Mouse (Mus musculus): Measurements from ENCODE around the gene Grap2.

DNA sequence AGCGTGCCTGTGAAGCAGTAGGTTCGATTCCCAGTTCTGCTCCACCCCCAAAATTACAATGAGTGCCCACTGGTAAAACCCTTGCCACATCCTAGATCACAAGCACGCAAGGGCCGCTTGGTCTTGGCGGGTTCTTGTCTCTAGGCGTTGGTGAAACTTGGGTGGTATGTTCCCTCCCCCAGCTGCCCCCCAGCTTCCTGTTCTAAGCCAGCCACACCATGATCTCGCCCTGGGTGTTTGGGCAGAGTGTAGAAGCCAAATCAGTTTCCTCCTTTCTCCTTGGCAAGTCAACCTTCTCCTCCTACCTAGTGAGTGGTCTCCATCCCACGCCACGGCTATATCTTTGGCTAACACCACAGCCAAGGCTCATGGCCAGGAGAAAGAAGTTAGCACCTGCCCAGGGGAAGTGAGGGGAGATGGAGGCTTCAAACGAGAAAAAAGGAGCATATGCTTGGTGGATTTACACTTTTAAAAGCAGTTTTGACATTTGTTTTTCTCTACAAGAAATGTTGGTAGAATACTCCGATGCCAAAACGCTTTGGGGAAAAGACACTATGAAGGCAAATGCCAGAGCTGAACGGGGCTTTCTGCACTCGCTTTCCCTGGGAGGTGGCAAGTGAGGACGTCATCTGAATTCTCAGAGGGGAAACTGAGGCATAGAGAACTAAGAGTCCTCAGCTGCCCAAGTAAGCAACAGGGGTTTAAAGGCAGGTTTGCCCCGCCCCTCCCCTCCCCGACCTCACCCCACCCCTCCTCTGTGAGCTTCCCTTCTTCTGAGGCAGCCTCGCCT lies 42.3 kb downstream of the Grap2 start:
- TF ChIP-seq TAL1 (IDR thresholded peaks at IDR 0.05; ENCODE audit: low read length) (no peak), GATA1 (IDR thresholded peaks at IDR 0.05; ENCODE audit: low read length) (no peak)
